Mouse (Mus musculus): Measurements from ENCODE around the gene Nat8f5.
"Not testable (repeated sequence)": the region's sequence is repeated elsewhere in the genome, so short reads cannot be mapped to it uniquely, and the experiment has no call there.

The Nat8f5 gene

GRCm38 (mm10) chr6:85823382-85824090 lies 2.8 kb upstream of the Nat8f5 start:
- no peak for TF ChIP-seq POU5F1 (IDR thresholded peaks at IDR 0.05; ENCODE audit: borderline replicate concordance, low read length)
- no peak for TF ChIP-seq CTCF (conservative IDR thresholded peaks at IDR 0.05; ENCODE audit: low read length)
- TF ChIP-seq NANOG (IDR thresholded peaks at IDR 0.05; ENCODE audit: borderline replicate concordance, low read length), result no peak
- no peaks in the 10 kb centered on the region for H3K4me1 ChIP-seq (replicated peaks; ENCODE audit: low read depth, low read length)
- no peaks in the 10 kb centered on the region for H3K36me3 ChIP-seq (ENCODE audit: insufficient read depth, low read length)
- H3K27me3 ChIP-seq (ENCODE audit: insufficient read depth, low read length), result no peaks in the 10 kb centered on the region
- H3K4me3 ChIP-seq (replicated peaks; ENCODE audit: low read length), result no peak overlapping the region
- H3K9me3 ChIP-seq (ENCODE audit: low read length), result peaks cover 16% of the 10 kb centered on the region

GRCm38 (mm10) chr6:85822286-85822685 lies 1.5 kb upstream of the Nat8f5 start:
- no peaks in the 10 kb centered on the region for H3K27me3 ChIP-seq (ENCODE audit: insufficient read depth, low read length)
- no peak overlapping the region for H3K4me3 ChIP-seq (replicated peaks; ENCODE audit: low read length)

GRCm38 (mm10) chr6:85818338-85818737 lies 2.4 kb downstream of the Nat8f5 start:
- Histone ChIP-seq H3K4me1 (replicated peaks; ENCODE audit: low read depth, low read length) (peaks cover 9% of the 10 kb centered on the region), H3K9me3 (ENCODE audit: low read length) (peaks cover 29% of the 10 kb centered on the region), H3K27me3 (ENCODE audit: insufficient read depth, low read length) (no peaks in the 10 kb centered on the region), H3K36me3 (ENCODE audit: insufficient read depth, low read length) (no peaks in the 10 kb centered on the region), H3K4me3 (replicated peaks; ENCODE audit: low read length) (no peak overlapping the region)
- TF ChIP-seq NANOG (IDR thresholded peaks at IDR 0.05; ENCODE audit: borderline replicate concordance, low read length) (no peak), POU5F1 (IDR thresholded peaks at IDR 0.05; ENCODE audit: borderline replicate concordance, low read length) (no peak), CTCF (conservative IDR thresholded peaks at IDR 0.05; ENCODE audit: low read length) (no peak)

More at GRCm38 (mm10) chr6:85822286-85822685, 1.5 kb upstream of the Nat8f5 start:
- Histone ChIP-seq H3K36me3 (ENCODE audit: insufficient read depth, low read length) (no peaks in the 10 kb centered on the region), H3K9me3 (ENCODE audit: low read length) (peaks cover 28% of the 10 kb centered on the region), H3K4me1 (replicated peaks; ENCODE audit: low read depth, low read length) (peaks cover 8% of the 10 kb centered on the region)
- TF ChIP-seq NANOG (IDR thresholded peaks at IDR 0.05; ENCODE audit: borderline replicate concordance, low read length) (no peak), POU5F1 (IDR thresholded peaks at IDR 0.05; ENCODE audit: borderline replicate concordance, low read length) (no peak), CTCF (conservative IDR thresholded peaks at IDR 0.05; ENCODE audit: low read length) (no peak)

GRCm38 (mm10) chr6:85813339-85813738 lies 7.4 kb downstream of the Nat8f5 start:
- TF ChIP-seq CTCF (conservative IDR thresholded peaks at IDR 0.05; ENCODE audit: low read length) (no peak), NANOG (IDR thresholded peaks at IDR 0.05; ENCODE audit: borderline replicate concordance, low read length) (no peak), POU5F1 (IDR thresholded peaks at IDR 0.05; ENCODE audit: borderline replicate concordance, low read length) (no peak)
- no peak overlapping the region for H3K4me3 ChIP-seq (replicated peaks; ENCODE audit: low read length)
- no peaks in the 10 kb centered on the region for H3K27me3 ChIP-seq (ENCODE audit: insufficient read depth, low read length)
- H3K9me3 ChIP-seq (ENCODE audit: low read length), result peaks cover 11% of the 10 kb centered on the region
- peaks cover 9% of the 10 kb centered on the region for H3K4me1 ChIP-seq (replicated peaks; ENCODE audit: low read depth, low read length)
- no peaks in the 10 kb centered on the region for H3K36me3 ChIP-seq (ENCODE audit: insufficient read depth, low read length)

- H3K4me3 ChIP-seq (replicated peaks; ENCODE audit: low read length); H3K36me3 ChIP-seq (ENCODE audit: insufficient read depth, low read length); H3K9me3 ChIP-seq (ENCODE audit: low read length); H3K27me3 ChIP-seq (ENCODE audit: insufficient read depth, low read length); H3K4me1 ChIP-seq (replicated peaks; ENCODE audit: low read depth, low read length): not testable (repeated sequence)
Measured at GRCm38 (mm10) chr6:85810942-85811537, 9.7 kb downstream of the Nat8f5 start.

- not testable (repeated sequence) for H3K4me3 ChIP-seq (replicated peaks; ENCODE audit: low read length); H3K36me3 ChIP-seq (ENCODE audit: insufficient read depth, low read length); H3K27me3 ChIP-seq (ENCODE audit: insufficient read depth, low read length); H3K9me3 ChIP-seq (ENCODE audit: low read length); H3K4me1 ChIP-seq (replicated peaks; ENCODE audit: low read depth, low read length)
Measured at GRCm38 (mm10) chr6:85810514-85810913, 10.3 kb downstream of the Nat8f5 start.

- H3K4me1 ChIP-seq (replicated peaks; ENCODE audit: low read depth, low read length); H3K9me3 ChIP-seq (ENCODE audit: low read length); H3K4me3 ChIP-seq (replicated peaks; ENCODE audit: low read length); H3K27me3 ChIP-seq (ENCODE audit: insufficient read depth, low read length); H3K36me3 ChIP-seq (ENCODE audit: insufficient read depth, low read length): not testable (repeated sequence)
Measured at GRCm38 (mm10) chr6:85809784-85810183, 11.0 kb downstream of the Nat8f5 start.

- not testable (repeated sequence) for H3K9me3 ChIP-seq (ENCODE audit: low read length); H3K4me1 ChIP-seq (replicated peaks; ENCODE audit: low read depth, low read length); H3K36me3 ChIP-seq (ENCODE audit: insufficient read depth, low read length); H3K4me3 ChIP-seq (replicated peaks; ENCODE audit: low read length); H3K27me3 ChIP-seq (ENCODE audit: insufficient read depth, low read length)
Measured at GRCm38 (mm10) chr6:85803180-85803579, 17.6 kb downstream of the Nat8f5 start.
